Mouse (Mus musculus) retina, postnatal 7 days (tissue): ENCODE data around the gene Ahcyl2.

ENCODE experiments used
- DNase-seq: peaks from one replicate; pipeline ENCODE4 v3.0.0-alpha.2; 2012; ENCODE audit warnings: low read depth, low spot score

Ahcyl2 gene

GRCm38 (mm10) chr6:29770672-29771321 is 3.0 kb downstream of the Ahcyl2 start:
- DNase-seq, result no peak

GRCm38 (mm10) chr6:29772236-29772635 is 4.4 kb downstream of the Ahcyl2 start:
- DNase-seq, result no peak

GRCm38 (mm10) chr6:29774161-29774560 is 6.3 kb downstream of the Ahcyl2 start:
- no peak for DNase-seq

GRCm38 (mm10) chr6:29775609-29776008 is 7.8 kb downstream of the Ahcyl2 start:
- DNase-seq, result no peak

GRCm38 (mm10) chr6:29776542-29777237 is 8.9 kb downstream of the Ahcyl2 start:
- DNase-seq, result no peak

DNA sequence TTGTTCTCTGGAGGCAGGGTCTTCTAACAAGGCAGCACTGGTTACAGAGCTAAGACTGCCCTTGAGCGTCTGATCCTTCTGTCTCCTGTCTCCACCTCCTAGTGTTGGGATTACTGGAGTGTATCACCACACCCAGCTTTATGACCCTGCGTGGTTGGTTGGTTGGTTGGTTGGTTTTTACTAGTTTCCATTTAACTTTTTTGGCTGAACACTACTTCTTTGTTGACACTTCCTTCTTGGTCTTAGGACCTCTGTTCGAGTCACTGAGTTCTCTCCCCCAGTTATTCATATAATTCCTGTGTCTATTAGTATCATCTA is 9.4 kb downstream of the Ahcyl2 start:
- no peak for DNase-seq

DNA sequence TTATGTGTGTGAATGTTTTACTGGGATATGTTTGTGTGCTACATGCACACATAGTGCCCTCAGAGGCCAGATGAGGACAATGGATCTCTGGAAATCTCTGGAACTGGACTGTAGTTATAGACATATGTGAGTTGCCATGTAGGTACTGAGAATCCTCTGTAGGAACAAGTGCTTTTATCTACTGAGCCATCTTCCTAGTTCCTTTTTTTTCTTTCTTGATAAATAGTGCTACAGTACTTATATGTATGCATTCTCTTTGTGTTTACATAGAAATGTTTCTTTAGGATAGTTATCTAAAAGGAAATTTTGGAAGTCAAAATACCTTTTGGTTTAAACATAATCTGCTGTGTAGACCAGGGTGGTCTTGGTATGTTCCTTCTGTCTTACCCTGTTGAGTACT is 12.3 kb downstream of the Ahcyl2 start:
- no peak for DNase-seq

DNA sequence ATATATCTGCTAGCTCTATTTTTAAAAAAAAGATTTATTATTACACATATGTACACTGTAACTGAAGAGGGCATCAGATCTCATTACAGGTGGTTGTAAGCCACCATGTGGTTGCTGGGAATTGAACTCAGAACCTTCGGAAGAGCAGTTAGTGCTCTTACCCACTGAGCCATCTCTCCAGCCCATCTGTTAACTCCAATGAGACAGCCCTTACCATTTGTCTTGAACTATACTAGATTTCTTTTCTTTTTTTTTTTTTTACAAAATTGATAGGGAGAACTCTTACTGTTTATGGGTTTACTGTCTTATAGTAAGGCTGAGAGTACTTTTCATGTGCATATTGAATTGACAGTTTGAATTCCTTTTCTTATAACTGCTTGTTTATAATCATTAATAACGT is 12.8 kb downstream of the Ahcyl2 start:
- DNase-seq, result no peak

DNA sequence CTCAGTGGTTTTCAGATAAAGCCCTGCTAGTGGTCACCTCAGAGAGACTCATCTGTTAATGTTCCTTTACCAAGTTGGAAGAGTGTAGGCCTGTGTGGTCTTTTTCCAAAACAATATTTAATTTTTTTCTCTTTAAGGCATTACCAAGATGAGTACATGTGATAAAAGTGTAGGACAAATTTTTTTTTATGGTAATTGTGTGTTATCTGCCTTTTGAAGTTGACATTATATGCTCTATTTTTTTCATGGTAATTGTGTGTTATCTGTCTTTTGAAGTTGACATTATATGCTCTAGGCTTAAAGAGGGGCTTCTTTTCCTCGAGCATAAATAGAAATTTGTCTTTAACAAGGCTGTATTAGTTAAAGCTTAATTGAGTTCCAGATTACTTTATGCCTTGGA is 14.4 kb downstream of the Ahcyl2 start:
- DNase-seq, result no peak

- DNase-seq, result no peak
Measured at GRCm38 (mm10) chr6:29783960-29784359, 16.1 kb downstream of the Ahcyl2 start.

DNA sequence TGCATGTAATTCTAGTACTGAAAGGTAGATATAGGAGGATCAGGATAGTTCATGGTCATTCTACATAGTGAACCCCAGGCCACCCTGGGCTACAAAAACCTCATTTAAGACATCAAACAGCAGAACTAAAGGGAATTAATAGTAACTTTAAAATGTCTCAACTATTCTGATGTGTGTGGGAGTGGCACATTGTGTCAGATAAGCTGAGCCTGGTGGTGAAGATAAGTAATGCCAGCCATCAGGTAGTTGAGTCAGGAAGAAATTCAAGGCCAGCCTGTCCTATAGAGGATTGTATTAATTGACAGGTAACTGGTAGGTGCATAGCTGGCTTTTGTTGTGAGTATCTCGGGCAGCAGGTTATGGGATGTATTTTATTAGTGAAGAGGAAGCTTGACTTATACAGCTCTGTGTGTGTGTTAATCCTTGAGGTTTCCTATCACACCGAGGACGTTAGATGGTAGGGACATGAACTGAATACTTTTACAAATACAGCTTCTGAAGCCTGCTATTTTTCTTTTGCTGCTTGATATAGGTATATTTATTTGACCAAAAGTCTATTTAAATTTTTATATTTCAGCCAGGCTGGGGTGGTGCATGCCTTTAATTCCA is 16.7 kb downstream of the Ahcyl2 start:
- DNase-seq, result no peak

GRCm38 (mm10) chr6:29785759-29786158 is 17.9 kb downstream of the Ahcyl2 start:
- no peak for DNase-seq

GRCm38 (mm10) chr6:29788779-29789350 is 21.1 kb downstream of the Ahcyl2 start:
- no peak for DNase-seq

- DNase-seq, result no peak
Measured at GRCm38 (mm10) chr6:29790014-29790698, 22.3 kb downstream of the Ahcyl2 start.

- DNase-seq, result no peak
Measured at GRCm38 (mm10) chr6:29793520-29793919, 25.7 kb downstream of the Ahcyl2 start.

DNA sequence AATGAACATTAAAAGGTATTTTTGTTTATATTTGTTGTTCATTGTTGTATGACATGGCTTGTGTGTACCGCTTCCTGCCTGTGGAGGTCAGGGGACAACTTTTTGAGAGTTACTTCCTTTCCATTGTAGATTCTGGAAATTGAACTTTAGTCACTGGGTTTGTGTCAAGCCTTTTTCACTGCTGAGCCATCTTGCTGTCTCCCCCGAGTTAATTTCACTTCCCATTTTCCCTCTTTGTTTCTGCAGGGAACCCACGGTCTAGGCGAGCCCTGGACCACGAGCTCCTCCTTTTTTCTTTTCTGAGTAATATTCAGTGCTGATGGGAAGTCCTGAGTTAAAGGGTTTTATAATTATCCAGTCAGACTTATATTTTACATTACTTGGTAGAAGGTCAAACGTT is 26.8 kb downstream of the Ahcyl2 start:
- no peak for DNase-seq

DNA sequence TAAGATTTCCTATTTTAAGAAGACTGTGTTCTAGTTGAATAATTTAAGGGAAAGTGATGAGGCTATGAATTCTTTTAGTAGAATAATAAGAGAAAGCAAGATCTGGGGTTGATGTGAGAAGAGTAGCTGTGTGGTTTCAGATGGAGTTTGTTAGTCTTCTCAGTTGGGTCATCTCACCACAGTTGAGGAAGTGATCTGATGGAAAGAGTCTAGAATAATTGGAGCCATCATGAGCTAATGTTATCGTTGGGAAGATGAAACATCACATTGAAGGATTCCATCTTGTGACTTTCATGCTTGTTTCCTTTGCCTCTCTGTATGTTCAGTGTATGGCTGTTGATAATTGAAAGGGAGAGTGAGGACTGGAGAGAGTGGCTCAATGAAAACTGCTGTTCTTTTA is 35.2 kb downstream of the Ahcyl2 start:
- no peak for DNase-seq

GRCm38 (mm10) chr6:29804006-29804405 is 36.2 kb downstream of the Ahcyl2 start:
- DNase-seq, result no peak

DNA sequence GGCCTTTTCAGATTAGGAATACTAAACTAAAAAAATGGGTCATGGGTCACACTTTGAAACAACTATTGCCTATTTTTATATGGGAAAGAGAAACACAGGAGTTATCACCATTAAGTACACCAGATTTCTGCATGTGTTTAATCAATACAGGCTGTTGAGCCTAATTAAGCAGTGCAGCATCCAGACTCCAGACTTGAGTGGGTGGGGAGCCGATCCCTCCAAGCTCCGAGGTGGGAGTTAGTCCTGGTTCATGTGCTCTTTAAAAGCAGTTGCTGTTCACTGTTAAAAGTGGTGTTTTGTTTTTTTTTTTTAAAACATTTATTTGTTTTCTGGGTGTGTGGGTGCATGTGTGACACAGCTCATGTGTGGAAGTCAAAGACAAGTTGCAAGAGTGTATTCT is 37.6 kb downstream of the Ahcyl2 start:
- DNase-seq, result no peak

DNA sequence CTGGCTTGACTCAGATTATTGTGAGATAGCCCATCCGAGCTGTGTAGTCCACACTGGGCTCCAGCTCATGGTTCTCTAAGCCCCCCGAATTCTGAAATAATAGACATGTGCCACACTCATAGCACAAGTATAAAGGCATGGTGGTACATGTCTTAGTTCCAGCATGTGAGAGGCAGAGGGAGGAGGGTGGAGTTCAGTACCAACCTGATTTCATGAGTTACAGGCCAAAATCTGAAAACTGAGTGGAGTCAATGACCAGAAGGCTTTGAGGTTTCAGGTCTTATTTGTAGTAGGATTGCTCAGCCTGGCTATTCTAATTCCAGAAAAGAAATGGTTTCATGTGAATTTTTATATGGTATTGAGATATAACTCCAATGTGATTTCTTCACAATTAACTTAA is 44.3 kb downstream of the Ahcyl2 start:
- DNase-seq, result no peak

GRCm38 (mm10) chr6:29812651-29813050 is 44.8 kb downstream of the Ahcyl2 start:
- DNase-seq, result no peak

GRCm38 (mm10) chr6:29814616-29815015 is 46.8 kb downstream of the Ahcyl2 start:
- peak; percentile 30 for DNase-seq
